Mouse (Mus musculus): ENCODE results near the gene Epha4. TPM values are rescaled to one million over a fixed set of nuclear protein-coding genes. Genes with fewer than 3 reads are reported as not detected.

Epha4 gene
- total RNA-seq, 2 experiments from 2014 or later = 298 to 325 TPM

DNA sequence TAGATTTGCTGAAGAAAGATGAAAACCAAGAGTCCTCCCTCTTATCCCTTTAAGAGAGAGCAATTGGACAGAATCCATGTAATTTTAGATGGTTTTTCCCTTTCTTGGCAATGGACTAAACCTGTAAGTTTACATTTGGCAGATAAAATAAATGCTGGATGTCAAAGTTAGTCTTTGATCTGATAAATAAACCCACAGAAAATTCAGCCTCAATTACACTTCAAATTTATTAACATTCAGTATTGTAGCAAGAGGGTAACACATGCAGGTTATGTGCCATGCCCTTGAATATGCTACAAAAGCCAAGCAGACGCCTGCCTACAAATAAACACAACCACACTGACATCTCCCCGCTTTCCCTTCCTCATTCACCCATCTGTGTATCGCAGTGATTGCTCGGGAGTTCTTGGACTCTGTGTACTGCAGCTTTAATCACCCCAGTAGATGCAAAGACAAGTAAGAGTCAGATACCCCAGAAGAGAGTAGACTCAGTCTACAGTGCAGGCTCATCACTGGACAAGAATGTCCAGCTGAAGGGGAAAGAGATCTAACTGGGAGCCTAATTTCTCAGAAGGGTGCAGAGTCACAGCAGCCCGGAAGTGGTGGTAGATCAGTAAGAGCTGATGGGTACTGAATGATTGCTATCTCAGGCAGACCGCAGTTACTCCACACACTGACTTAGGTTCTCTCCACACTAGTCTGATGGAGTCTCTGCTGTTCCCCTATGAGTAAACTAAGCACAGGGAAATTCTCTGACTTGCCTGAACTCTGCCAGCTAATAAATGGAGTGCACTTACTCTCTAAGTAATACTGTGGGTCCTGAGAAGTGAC is 29.9 kb downstream of the Epha4 start:
- DNase-seq = no peak

DNA sequence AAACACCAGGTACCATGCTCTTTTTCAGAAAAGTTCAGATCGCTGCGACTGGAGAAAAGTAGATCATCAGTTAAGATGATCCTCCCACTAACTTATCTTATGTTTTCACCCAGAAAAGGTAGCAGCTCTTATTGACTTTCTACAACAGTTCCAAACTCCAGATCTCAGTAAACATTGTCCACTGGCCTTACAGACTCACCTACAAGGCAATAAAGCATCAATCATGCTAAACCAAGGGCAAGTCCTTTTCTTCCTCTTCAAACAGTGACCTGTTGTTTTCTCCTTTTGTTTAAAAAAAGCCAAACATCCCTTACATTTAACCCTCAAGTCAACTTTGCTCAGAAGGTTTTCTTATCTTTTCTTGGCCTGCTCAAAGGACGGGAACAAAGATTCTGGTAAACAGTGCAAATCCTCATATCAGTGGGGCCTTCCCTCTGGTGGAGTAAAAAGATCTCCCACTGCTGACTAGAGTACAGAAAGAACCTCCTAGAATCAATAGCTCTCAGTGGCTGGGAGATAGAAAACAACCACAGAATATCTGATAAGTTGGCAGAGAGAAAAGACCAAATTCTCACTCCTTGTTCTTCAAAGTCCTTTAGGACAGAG is 39.0 kb downstream of the Epha4 start:
- no peak for DNase-seq

DNA sequence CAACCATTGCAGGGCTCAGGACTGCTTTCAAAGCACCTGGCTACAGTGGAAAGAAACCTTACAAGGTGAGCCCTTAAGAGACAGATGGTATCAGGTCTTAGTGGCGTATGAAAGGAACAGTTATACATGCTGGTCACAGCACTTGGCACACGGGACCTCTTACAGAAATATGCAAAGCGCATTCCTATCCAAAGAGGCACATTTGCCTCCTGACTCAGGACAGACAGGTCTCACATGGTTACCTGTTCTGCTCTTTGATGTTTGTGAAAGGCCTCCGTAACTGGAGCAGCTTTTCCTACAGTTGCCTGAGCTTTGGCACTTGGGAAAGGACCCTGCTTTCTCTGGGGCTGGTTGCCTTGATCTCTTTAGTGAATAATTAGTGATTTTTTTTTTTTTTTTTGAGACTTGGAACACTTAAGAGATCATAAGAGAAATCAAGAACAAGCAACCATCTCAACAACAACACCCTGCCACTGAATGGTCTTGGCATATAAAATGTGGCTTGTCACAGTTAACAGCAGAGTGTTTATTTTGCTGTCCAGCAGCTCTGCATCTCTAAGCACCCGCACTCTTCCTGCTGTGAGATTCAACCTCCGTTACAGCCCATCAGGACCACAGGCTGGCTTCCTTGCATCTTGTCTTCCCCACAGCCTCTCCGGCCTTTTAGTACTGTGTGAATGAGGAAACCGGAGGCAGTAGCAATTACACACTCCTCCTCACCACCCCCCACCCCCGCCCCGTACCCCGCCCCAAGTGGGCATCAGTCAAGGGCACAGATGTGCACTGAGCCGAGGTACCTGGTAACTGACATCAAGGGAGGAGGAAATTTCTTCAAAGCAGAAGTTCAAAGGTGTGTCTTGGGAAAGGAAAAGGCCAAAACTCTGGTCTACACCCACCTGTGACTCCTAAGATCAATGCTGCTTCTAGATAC is 41.2 kb downstream of the Epha4 start:
- DNase-seq = no peak

DNA sequence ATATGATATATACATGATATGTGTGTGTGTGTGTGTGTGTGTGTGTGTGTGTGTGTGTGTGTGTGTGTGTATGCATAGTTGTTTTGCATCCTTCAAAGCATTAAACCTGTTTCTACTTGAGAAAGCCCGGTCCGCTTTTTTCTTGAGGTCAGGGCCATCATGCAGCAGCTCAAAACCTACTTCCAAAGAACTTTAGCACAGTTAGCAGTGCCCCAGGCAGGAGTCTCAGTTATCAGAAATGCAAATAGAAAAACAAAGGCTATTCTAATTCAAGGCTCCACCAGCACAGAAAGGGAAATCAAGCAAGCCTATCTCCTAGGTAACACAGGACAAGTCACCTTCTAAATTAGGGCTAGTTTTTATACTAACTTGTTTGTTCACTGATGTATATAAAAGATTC is 42.3 kb downstream of the Epha4 start:
- no peak for DNase-seq

DNA sequence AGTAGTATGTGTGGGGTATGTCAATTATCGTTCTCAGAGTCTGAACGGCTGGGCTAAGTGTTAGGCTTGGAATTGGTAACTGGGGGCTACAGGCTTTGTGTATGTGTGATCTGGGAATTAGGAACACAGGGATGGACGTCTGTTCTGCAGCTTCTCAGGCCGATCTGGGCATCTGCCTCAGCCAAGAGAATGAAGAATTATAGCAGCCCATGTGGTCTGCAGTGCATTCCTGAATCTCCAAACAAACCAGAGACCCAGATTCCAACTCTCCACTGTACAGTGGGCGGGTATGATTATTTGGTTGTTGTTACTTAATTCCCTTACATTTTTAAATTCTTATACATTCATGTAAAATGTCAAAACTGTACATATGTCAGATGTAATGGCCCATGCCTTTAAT is 43.4 kb downstream of the Epha4 start:
- no peak for DNase-seq

DNA sequence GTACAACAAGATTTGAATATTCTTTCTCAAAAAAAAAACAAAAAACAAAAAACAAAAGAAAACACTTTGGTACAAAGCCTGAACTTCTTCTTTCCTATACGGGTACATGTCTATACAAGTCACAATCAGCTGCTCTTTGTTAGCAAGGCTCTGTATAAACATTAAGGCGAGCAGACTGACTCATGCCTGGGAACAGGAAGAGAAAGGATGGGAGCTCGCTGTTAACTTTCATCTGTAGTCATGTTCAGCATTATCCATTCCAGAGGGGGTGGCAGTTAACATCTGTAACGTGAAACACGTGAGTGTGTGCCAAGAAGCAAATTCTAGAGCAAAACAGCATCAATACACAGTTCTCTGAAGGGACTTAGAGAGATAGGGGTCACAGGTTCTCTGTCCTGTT is 43.9 kb downstream of the Epha4 start:
- DNase-seq = no peak

DNA sequence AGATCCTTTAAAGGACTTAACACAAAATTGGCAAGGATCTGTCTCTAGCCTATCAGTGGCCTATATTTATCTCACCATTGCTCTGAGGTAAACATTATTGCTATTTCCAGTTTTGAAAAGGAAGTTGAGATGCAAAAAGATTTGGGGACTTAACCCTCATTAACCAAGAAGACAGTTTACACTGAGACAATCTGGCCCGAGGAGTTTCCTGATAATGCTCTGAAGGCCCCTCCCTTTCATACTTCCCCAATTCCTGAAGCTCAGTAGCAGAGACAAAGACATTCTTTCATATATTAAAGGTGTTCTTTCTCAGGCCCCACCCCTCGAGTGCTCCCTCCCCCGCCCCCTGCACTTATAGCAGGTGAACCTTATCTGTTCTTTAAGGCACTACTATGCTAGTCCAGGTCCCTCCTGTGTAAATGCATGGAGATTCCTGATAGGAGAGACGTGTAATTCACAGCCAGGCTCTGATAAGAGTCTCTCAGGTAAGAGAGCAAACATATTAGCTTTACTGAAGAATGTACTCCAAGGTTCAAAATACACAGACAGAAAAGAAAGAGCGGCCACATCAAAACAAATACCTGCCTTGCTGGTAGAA is 46.1 kb downstream of the Epha4 start:
- no peak for DNase-seq

DNA sequence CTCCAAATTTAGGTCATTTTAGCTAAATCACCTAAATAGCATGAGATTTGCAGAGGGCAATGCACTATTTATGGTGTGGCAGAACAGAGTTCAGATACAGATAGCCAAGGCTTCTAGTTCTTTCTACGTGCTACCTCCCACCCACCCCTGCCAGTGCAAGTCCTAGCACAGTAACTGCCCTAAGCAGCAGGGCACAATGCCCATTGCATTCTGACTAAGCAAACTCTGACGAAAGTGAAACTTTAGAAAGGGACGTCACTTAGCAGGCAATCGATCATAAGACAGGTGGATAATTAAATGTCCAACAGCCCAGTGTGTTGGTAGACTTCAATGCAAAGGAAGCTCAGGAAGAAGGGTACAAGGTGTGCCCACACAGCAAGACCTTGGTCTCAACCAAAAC is 49.4 kb downstream of the Epha4 start:
- DNase-seq = no peak

DNA sequence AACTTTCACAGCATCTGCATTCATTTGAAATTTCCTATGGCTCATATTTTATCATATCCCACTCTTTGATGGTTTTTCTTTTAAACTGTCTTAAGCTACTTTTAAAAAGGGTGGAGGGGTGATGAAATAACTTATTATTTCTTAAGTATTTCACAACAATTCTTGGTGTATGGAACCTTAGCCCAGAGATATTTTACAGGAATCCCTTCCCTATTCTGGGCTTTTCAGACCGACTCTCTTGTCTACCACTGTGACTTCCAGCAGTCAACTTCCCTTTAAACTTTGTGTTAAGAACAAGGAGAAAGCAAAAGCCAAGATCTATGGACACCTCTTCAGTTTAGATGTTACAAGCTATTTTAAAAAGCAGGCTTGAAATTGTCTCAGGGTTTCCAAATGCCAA is 50.8 kb downstream of the Epha4 start:
- DNase-seq = no peak

DNA sequence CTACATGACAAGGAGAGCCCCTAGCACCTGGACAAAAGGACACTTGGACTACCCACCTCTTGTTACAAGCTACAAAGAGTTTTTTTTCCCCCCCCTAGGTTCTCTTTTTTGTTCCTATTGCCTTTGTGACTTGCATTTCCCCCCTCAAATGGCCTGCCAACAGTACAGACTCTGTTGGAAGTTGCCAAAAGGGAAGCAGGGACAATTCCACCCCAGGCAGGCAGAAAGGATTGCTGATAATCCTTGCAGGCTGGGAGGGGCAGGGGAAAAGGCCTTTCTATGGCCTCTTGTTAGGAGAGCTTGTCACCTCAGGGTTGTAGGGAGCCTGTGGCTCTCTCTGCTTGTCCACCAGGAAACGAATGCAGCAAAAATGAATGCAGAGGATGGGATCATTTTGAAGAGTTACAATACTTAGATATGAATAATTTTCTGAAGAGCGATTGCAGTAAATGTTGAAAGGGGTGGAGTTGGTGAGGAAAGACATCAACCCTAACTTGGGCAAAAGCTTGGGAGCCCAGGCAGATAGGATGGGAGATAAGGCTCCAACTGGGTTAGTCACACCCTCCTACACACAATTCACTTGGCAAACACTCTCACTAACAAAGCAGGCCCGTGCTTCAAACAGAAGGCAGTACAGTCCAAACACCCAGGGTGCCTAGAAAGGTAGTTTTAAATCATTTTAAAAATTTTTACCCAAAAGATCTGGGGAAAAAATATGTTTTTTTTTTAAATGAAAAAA is 52.8 kb downstream of the Epha4 start:
- no peak for DNase-seq

DNA sequence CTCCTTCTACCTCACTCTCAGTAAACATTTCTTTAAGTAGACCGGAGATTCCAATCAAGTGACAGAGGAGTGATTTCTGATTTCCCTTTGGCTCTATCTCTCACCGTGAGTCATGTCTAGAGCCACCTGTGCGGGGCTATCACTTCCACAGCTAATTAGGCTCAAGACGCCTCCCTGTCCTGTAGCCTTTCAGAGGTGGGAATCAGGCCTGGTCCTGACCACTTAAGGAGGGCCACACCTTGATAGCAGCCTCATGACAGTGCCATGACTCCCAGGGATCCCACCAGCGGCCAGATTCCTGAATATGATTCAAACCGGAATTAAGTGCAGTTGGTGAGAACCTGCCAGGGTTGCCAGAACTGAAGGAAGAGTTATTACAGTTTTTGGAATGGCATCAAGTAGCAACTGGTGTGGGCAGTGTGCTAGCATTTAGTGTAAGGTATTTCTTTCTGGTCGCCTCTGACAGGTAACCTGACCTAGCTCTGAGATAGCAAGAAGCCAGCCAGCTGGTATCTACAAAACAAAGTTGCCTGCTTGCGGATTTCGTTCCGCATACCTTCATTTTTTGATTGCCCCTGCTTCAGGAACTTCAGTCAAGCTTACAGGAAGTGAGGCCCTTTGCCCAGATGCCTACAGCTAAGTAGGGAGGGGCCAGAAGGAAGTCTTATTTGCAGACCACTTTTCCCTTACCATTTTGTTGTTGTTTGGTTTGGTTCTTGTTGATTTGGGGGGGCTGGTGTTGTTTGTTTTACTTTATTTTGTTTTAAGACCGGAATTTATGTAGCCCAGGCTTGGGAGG is 53.9 kb downstream of the Epha4 start:
- DNase-seq = no peak

DNA sequence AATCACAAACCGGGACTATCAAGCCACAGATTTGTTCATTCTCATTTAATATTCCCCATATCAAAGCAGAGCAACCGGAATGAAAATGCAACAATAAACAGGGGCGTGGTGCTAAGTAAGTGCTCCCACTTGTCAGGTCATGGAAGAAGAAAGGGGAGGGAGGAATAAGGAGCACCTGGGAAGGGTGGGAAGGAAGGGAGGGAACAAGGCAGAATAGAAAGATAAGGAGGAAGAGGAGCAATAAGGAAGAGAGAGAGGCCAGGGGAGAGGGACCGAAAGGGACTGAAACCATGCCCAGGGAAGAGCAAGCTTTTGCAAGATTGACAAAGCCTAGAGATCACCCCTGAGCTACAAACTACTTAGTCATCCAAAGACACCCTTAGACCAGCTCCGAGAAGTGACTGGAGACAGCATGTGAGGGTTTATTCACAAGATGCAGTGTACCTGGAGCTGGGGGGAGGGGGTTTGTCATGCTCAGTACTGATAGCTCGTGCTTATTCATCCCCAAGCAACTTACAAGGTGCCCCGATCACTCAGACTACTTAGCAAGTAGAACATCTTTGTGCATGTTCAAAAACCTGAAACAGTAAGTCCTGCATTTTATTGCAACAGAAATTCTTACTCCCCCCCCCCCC is 56.0 kb downstream of the Epha4 start:
- no peak for DNase-seq

DNA sequence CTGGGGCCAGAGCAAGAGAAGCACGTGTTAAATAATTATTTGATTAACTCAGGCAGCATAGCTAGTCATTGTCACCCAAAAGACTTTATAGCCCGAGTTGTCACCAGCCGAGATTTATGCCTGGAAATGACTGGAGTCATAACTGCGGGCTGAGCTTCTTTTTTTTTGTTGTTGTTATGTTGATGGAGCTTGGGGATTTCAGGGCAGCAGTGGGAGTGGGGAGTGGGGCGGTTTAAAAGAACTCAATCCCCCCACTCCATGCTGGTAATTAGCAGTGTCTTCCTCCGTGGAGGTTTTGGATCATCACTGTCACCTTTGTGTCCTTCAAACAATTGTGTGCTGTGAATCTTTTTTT is 57.5 kb downstream of the Epha4 start:
- no peak for DNase-seq

DNA sequence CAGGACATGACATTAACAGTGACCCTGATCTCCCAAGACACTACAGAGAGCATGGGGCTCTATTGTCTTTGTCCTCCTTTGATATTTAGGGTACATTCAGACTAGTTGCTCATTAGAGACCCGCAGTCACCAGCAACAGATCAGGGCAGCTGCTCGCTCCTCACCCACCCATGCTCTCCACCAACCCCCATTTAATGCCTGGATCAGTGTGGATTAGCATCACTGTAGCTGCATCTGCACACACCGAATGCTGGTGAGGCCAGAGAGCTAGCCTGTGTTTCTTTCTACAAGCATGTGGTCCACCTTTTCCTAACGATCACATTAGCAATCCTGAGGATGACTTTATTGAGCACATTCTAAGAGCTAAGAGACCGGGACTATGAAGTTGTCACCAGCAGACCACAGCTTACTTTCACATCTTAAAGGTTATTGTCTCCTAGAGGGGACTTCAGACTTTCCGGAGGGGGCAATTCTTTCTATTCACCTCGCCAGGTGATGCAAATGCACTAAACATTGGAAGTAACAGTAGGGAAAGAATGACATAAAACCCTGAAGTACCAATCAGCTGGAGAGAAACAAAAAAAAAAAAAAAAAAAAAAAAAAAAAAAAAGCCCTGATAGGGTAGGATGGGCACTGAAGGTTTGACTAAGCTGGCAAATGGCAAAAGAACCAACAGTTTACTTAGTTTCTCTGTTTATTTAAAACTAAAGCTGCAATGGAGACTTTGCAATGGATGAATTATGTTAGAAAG is 58.0 kb downstream of the Epha4 start:
- no peak for DNase-seq

DNA sequence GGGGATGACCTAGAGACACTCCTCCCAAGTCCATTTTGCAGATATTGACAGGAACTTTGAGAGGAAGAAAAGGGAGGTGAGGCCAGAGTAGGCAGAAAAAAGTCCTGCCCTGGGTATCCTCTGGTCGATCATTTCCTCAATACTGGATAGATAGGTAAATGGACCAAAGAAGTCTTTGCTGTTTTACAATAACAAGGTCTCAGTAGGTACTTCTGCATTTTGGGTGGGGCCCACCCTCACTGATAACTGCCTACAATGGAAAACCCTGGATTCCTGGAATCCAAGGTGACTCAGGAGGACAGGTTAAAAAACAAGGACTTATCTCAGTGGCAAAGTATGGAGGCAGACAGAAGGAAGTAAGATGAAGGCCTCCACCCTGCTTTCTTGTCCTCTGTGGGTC is 61.1 kb downstream of the Epha4 start:
- no peak for DNase-seq

DNA sequence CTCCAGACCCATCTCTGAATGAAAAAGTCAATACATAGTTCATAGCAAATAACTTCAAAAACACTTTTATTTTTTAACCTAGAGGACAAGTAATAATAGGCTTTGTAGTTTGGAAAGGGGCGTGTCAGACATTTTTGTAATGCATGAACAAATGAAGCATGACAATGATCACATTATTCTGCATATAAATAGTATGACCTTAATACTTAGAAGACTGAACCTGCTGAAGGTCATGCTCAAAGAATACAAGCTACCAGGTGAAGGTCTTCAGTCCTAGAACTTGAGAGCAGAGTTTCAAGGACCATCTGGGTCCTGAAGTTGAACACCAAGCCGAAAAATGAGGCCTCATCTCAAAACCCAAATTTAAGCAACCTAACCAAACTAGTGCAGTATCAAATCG is 62.2 kb downstream of the Epha4 start:
- no peak for DNase-seq

DNA sequence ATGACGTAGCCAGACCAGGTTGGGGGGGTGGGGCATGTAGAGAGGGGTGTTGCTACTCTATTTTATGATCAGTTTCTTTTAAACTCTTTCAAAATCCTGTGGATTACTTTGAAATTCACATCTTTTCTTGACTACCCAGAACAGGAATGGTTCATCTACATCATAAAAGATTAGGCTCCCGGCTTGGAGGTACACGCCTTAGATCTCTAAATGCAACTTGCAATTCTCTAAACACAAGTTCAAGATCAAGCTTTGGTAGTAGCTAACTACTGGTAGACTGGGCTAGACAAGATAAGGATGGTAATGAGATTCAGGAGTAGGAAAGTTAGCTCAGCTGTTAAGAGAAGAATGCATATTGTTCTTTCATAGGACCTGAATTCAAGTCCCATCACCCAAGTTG is 63.3 kb downstream of the Epha4 start:
- DNase-seq = no peak

DNA sequence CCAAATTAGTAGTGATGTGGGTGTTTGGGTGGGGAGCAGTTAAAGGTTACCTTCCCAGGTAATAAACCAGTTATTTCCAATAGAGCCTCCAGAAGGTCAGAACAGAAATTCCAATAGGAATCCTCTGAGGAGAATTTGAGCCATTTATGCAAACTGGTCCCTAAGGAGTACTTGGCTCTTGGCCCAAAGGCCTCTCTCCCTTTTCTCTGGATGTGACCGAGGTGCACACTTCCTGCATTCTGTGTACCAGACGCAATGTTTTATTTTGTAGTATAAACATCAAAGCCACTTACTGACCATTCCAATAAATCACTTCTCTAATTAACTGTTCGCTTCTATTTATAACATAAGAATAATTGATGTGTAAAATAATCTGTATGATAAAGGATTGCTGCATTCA is 64.7 kb downstream of the Epha4 start:
- no peak for DNase-seq

DNA sequence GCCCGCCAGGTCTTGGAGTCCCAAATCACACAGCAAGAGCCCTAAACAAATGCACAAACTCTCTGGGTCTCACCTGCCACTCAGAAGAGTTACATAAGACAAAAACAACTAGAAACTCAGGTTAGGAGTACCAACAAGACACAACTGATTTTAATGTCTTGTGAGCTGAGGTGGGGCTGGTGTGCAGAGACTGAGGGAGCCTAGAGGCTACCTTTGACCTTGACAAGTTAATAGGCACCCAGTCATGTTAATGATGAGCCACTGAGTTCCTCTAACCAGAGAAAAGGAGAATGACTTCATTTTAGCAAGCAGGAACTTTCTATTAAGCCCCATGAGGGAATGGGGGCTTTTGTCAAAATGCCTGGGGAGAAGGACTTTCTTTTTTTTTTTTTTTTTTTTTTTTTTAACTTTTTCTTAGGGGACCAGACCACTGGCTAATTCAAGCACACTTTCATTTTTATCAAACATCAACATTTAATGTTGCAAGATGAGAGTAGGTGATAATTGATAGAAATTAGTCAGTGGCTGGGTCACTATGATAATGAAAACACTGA is 67.8 kb downstream of the Epha4 start:
- no peak for DNase-seq

DNA sequence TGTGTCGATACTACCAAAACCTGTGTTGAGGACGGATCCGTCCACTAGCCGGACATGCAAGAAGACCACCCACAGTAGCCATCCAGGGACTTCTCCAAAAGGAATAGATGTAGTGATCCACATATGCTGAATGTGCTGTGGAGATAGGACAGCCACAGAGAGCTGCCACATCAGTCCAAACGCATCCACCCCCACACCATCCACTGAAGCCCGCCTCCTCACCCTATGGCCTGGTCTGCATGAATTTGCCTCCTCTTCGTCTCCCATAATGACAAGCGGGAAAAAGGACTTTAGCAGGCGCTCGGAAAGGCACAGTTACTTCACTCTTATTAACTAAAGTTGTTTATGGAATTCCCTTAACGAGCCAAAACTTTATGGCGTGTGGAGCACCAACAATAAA is 68.5 kb downstream of the Epha4 start:
- no peak for DNase-seq
